Mouse (Mus musculus): ENCODE data around the gene Cpox. TPM values are rescaled to one million over a fixed set of nuclear protein-coding genes. Genes with fewer than 3 reads are reported as not detected.

Cpox gene
- polyA plus RNA-seq (2012; fragmentation: generic; extraction: Trizol): 1 to 10 TPM; 1.5 to 4.1 TPM

GRCm38 (mm10) chr16:58669917-58670630 is at the start of gene Cpox:
TSS of gene Cpox (plus strand) at chr16:58670292.

DNA sequence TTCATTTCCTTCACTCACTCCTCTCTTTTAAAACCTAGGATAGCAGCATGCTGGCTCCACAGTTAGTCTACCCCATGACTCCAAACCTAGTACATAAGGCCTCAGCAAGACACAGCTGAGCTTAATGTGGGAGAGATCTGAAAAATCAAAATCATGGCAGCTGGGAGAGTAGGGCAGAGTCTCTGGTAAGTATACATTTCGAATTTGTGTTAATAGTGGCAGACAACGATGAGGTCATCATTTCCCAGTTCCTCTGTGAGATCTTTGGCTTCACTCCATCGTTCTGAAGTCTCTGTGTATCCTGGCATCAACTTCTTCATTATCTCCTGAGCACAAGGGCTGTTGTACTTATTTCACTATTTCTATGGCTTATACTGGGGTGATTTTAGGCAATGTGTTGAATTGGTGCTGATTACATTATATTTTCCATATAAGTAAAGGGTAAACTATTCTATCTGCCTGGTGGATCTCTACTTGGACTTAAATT is 31.4 kb upstream of the Cpox start, which contains the start of gene E330017A01Rik:
TSS of gene E330017A01Rik (minus strand) at position 51 of the 487 bp plus-strand sequence.

GRCm38 (mm10) chr16:58718666-58719120 is 48.6 kb downstream of the Cpox start, which contains the start of gene Gpr15:
TSS of gene Gpr15 (minus strand) at chr16:58719070.

DNA sequence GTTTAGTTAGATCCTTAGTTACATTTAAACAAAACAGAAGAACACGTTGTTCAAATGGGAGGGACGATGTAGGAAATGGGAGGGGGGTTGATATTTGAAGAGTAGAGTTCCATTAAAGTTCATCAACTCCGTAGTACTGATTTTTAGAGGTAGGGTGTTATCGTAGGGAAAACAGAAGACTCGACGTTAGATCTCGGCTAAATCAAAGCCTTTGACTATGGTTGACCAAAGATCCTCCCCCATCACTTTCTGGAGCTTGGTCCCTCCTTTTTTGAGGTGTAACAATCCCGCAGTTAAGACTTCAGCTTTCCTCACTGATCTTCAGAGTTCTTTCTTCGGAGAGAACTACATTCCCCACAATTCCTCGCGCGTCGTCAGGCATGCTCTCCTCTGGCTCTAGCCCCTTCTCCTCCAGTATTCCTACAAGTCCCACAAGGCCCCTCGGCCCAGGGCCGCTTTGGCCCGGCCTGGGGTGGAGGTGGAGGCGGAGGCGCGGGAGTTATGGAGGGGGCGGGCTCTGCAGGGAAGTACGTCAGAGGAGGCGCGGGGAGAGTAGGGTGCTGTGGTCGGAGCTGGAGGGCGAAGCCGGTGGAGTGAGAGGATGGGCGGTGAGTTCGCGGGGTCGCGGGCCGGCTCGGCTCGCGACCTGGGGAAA is 57.5 kb downstream of the Cpox start, which contains the start of gene Cldnd1:
TSS of gene Cldnd1 (plus strand) at position 434 of the 655 bp plus-strand sequence.

DNA sequence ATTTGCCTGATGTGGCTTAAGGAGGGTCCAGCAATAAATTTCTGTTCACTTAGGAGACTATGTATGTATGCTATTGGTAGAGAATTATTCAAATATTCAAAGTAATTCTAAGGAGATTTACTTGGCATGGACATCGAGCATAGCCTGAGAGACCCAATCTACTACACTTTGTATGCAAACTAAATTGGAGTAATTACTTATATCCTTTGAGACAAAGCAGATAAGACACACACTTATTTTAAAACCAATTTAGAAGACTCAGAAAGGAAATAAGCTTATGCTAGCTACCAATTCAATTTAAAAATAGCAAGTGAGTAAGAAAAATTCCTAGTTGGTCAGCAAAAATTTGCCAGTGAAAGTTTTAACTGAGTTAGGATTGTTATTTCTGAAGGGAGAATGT is 93.0 kb downstream of the Cpox start, which contains the start of gene Olfr172:
TSS of gene Olfr172 (minus strand) at position 101 of the 400 bp plus-strand sequence.

Other genes starting within 250 kb of the Cpox start
- under 1 TPM; 0.15 to 0.25 TPM for gene St3gal6, start 146.0 kb upstream of the Cpox start, polyA plus RNA-seq (2012; fragmentation: generic; extraction: Trizol)
- gene Gm813, start 53.3 kb upstream of the Cpox start, polyA plus RNA-seq (2012; fragmentation: generic; extraction: Trizol): not detected
- gene E330017A01Rik, start 31.6 kb upstream of the Cpox start, polyA plus RNA-seq (2012; fragmentation: generic; extraction: Trizol): not detected
- gene Gpr15, start 48.8 kb downstream of the Cpox start, polyA plus RNA-seq (2012; fragmentation: generic; extraction: Trizol): not detected
- 10 to 100 TPM in 1 of 2 experiments, 1 to 10 TPM in 1; 5.2 to 29.0 TPM for gene Cldnd1, start 57.6 kb downstream of the Cpox start, polyA plus RNA-seq (2012; fragmentation: generic; extraction: Trizol)
- gene Olfr172, start 92.9 kb downstream of the Cpox start, polyA plus RNA-seq (2012; fragmentation: generic; extraction: Trizol): not detected
- under 1 TPM in 1 of 2 experiments, not detected in 1; 0.01 TPM for gene Olfr173, start 130.0 kb downstream of the Cpox start, polyA plus RNA-seq (2012; fragmentation: generic; extraction: Trizol)
- gene Olfr175-ps1, start 156.5 kb downstream of the Cpox start, polyA plus RNA-seq (2012; fragmentation: generic; extraction: Trizol): not detected
- gene Olfr177, start 204.5 kb downstream of the Cpox start, polyA plus RNA-seq (2012; fragmentation: generic; extraction: Trizol): not detected
- not detected for gene Olfr178, start 221.8 kb downstream of the Cpox start, polyA plus RNA-seq (2012; fragmentation: generic; extraction: Trizol)